Mouse (Mus musculus): ENCODE results near the gene Sgce.
"Not testable (repeated sequence)": the region's sequence is repeated elsewhere in the genome, so short reads cannot be mapped to it uniquely, and the experiment has no call there.

Gene Sgce

DNA sequence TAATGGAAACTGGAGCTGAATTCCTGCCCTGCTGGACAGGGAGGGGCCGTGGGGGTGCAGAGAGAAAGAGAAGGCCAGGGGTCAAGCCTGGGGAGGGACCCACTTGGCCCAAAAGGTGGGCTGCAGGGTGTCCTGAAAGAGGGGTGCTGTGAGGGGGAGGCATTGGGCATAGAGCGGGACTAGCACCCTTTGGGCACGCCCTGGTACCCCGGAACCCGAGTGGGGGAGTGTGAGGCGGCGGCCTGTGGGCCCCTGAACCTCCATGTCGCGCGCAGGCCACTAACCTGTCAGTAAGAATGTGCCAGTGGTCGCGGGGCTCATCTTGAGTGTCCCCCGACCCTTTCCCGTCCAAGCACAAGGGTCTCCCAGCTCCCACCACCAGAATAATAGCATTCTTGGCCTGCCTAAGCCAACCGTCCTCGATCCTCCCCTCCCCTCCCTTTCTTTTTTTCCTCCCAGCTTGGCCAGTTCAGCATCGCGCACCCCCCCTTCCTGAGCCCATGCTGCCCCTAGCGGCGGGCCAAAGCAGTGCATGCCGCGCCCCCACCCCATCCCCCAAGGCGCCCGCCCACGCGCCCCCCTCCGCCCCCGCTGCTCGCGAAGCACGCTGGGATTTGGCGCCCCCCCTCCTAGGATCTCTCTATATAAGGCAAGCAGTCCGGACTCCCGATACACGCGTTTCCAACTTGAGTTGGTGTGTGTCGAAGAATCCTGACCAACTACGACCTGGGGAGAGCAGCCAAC, at the start of gene Sgce, which contains the start of gene Peg10:
Sgce (minus strand) TSS at position 512 of the 744 bp plus-strand sequence.
Peg10 (plus strand) TSS at position 611 of the 744 bp plus-strand sequence.
- peak; percentile 54 for DNase-seq

DNA sequence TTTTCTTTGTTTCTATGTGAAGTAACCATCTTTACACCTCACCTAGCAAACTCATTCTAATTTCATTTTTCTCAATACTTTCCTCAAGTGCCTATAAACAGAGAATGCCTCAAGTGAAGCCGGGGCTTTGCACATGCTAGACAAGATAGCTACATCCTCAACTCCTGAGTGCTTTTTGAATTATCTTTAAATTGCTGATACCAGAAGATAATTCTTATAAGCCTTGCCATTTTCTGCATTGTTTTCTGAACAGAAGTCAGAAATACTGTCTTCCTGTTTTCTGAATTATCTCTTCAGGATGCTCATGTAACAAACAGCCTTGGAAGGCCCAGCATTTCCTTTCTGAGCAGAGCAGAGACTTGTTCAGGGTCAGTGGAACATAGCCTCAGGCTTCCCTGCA, 49.3 kb upstream of the Sgce start:
- DNase-seq: no peak

DNA sequence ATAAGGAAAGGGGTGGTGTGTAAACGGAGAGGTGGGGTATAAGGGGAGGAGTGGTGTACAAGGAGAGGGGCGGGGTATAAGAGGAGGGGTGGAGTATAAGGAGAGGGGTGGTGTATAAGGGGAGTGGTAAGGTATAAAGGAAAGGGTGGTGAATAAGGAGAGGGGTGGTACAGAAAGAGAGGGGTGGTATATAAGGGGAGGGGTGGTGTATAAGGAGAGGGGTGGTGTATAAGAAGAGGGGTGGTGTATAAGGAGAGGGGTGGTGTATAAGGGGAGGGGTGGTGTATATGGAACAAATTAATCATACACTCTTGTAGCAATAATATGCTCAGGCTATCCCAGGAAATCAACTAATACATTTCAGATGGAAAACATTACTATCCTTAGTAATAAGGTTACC, 15.2 kb upstream of the Sgce start:
- no peak for DNase-seq

DNA sequence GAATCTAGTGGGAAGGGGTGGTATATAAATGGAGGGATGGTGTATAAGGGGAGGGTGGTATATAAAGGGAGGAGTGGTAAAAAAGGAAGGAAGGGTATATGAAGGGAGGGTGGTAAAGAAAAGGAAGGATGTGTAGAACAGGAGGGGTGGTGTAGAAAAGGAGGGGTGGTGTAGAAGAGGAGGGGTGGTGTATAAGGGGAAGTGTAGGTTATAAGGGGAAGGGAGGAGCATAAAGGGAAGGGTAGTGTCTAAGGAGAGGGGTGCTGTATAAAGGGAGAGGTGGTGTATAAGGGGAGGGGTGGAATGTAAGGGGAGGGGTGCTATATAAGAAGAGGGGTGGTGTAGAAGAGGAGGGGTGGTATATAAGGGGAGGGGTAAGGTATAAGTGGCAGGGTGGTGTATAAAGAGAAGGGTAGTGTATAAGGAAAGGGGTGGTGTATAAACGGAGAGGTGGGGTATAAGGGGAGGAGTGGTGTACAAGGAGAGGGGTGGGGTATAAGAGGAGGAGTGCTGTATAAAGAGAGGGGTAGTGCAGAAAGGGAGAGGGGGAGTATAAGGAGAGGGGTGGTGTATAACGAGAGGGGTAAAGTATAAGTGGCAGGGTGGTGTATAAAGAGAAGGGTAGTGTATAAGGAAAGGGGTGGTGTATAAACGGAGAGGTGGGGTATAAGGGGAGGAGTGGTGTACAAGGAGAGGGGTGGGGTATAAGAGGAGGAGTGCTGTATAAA, 14.6 kb upstream of the Sgce start:
- DNase-seq: not testable (repeated sequence)

DNA sequence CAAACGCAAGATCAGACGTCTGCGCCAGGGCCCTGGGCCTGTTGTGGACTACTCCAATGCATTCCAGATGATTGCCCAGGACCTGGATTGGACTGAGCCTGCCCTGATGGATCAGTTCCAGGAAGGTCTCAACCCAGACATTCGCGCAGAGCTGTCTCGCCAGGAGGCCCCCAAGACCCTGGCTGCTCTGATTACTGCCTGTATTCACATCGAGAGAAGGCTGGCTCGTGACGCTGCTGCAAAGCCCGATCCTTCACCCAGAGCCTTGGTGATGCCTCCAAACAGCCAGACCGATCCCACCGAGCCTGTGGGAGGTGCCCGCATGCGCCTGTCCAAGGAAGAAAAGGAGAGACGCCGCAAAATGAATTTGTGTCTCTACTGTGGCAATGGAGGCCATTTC, 7.9 kb upstream of the Sgce start:
- DNase-seq: no peak

DNA sequence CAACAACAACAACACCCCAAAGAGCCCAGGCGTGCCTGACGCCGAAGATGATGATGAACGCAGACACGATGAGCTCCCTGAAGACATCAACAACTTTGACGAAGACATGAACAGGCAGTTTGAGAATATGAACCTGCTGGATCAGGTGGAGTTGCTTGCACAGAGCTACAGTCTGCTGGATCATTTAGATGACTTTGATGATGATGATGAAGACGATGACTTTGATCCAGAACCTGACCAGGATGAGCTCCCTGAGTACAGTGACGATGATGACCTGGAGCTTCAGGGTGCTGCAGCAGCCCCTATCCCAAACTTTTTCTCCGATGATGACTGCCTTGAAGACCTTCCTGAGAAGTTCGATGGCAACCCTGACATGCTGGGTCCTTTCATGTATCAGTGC, 7.3 kb upstream of the Sgce start:
- no peak for DNase-seq

DNA sequence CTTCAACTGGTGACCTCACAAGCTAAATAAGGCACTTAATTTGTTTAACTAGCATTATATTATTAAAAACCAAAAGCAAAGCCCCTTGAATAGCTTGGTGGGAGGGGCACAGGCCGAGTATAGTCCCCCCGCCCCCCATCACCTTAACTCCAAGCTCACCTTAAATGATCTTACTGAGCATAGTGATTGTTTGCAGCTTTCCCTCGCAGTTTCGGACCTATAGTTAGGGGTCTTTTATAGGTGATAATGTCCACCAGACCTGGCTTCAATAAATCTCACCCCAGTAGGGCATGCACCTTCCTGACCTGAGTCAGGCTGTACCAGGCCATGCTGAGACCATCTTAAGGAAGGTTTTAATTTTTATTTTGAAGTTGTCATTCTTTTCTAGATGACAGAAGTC, 4.3 kb upstream of the Sgce start:
- DNase-seq: no peak

DNA sequence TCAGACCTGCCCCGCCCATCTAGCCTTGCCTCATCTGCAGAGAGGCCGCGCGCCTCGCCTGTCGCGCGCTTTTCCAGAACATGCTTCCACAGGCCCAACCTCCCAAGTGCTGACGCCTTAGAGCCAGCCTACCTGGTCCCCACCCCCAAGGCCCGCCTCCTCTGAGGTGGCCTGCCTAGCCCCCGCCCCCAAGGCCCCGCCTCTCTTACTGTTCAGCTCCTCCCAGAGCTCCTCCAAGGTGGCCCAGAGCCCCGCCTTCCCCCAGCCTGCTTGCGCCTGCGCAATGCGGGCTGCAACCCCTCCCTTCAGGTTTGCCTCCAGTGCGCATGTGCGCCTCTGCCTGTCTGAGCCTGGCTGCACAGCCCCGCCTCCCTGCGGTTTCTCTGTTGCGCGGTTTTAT, 2.1 kb upstream of the Sgce start:
- DNase-seq: peak; percentile 90

DNA sequence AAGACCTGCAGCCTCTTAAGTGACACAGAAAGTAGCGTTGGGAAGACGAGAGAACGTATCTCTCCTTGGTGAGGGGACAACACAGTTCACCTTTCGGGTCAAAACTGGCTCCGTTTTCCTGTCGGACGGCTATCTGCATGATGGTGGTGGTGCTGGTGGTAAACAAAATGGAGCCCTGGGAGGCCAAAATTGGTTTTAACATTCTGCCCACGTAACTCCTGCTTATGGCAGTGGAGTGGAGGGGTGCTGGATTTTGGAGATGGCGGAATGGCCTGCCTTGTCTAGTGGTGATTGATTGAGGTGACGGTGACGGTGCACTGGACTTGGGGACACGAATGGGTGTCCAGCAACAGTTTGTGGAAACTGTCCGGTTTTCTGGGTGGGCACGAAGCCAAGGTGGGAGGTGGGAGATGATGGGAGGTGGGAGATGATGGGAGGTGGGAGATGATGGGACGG, 1.5 kb upstream of the Sgce start:
- DNase-seq: no peak

DNA sequence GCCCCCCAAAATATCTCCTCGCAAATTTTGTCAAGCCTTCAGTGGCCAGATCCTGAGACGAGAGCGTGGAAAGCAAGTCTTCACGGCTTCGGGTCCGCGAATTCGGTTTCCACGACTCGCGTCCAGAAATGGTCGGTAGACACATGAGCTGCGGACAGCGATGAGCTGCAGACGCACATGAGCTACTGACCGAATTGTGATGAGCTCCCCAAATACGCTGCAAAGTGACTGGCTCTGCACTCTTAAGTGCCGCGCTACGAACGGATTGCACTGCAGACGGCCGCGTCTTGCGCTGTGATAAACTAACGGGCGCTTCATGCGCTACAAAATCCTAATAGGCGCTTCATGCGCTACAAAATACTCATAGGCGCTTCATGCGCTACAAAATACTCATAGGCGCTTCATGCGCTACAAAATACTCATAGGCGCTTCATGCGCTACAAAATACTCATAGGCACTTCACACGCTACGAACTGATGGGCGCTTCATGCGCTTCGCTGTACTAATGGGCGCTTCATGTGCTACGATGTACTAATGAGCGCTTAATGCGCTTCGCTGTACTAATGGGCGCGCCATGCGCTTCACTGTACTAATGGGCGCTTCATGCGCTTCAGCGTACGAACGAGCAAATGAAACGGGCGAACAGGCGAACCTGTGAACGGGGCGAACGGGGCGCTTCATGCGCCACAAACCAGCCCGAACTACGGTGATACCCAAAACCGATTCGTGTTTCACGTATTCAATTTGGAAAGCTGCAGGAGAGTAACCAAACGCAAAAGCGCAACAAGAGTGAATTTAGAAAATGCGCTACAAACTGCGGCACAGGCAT, 884 bp upstream of the Sgce start:
- peak; percentile 44 for DNase-seq

DNA sequence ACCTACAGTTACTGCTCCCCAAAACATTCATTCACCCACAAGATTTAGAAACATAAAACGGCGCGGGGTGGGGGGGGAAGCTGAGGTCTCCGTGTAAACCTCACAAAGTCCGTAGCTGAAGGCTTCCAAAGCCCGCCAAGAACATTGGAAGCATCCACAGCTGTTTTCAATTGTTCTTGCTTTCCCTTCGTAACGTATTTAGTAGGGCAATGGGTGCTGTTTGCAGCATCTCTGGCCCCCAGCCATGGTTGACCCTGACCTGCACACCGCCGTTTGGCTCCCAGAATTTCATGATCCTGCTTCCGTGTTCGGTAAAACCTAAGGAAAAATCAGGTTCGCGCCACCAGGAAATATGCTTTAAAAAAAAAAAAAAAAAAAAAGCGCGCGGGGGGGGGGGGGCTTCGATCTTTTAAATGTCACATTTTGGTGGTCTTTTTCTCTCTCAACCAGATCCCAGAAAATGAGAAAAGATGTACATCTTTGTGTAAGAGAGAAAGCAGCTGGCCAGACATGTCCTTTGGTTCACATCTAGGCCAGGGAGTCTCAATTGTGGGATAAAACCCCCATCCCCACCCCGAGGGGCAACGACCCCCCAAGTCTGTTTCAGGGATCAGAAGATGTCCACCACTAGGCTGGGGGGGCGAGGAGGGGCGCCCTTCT, 841 bp downstream of the Sgce start:
- DNase-seq: no peak

DNA sequence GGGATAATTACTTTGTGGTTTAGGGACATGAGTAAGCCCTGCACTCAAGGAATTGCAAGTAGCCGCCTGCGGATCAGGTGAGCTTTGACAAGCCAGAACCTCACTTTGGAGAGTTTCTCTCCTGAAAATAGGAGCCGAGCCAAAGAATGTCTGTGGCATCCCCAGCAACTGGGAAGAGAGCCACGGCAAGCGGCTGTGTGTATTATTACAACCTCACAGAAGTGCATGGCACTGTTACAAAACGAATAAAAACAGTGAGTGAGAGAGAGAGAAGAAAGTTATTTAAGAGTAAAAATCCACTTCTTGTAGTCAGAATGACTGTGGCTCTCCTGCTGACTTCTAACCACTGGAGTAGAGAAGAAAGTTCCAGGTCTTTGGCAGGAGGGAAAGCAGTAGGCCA, 6.5 kb downstream of the Sgce start:
- no peak for DNase-seq

DNA sequence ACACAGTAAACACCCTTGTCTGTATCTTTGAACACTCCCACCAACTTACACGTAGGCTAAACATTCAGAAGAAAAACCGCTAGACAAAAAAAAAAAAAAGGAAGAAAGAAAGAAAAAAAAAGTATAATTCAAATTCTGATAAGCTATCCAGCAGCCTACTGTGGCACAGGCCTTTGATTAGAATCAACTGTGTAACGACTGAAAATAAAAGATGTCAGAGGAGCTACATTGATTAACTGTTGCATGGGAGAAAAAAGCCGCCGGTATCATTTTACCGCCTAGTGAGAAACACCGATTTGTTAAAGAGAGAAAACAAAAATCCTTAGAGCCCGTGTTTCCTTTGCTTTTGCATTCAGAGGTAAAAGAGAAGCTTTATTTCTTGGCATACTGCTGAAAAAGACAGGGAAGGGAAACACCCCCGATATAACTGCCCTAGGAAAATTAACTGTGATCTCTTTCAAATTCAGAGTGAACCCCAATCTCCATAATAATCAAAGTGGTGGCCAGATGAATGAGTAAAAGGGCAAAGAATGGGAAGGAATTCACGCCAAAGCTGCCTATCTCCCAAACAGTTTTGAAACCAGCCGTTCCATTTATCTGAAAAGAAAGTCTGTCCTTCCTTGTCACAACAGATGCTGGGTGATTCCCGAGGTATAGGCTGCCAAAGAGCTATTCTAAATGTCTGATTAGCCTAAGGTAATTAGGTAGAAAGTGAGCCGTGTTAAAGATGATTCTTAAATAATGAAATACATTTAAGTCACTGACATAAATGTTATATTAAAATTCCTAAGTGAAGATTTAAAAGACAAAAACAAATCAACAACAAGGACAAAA, 7.3 kb downstream of the Sgce start:
- no peak for DNase-seq

DNA sequence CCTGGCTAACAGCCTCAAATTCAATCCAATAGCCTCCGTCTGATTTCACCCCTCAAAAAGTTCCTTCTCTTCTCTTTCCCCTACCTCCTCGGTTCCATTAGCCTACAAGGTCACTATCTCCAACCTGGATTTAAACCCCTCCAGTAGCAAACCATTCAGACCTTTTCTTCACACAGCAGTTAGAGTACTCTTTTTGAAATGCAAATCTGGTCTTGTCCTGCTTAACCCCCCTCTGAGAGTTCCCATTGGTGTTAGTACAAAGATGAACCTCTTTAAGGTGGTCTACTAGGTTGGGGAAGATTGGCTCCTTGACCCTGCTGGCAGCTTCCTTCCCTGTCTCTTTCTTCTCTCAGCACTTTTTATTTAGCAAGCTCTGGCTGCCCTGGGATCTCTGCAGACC, 8.3 kb downstream of the Sgce start:
- no peak for DNase-seq

DNA sequence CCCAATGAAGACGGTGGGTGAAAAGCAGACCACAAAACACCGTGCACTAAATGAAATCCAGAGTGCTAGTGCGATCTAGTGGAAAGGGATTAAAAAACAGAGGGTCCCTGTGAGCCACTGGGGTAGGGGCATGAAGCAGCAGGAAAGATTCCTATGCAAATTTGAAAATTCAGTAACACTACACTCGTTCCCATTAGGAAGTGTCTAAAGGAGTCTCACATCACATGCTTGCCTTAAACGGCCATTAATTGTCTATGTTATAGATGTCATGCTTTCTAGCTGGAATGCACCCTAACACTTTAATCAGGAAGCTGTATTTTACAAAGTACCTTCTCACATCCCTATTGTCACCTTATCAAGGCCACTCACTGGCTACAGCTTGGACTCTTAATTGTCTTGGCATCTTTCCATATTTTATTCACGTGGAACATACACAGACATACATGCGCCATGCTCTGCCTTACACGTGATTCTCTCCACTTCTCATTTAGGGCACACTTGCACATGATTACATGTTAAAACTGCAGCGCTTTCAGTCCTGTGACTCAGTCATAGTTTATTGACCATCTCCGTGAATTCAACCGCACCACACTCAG, 8.9 kb downstream of the Sgce start:
- DNase-seq: no peak

DNA sequence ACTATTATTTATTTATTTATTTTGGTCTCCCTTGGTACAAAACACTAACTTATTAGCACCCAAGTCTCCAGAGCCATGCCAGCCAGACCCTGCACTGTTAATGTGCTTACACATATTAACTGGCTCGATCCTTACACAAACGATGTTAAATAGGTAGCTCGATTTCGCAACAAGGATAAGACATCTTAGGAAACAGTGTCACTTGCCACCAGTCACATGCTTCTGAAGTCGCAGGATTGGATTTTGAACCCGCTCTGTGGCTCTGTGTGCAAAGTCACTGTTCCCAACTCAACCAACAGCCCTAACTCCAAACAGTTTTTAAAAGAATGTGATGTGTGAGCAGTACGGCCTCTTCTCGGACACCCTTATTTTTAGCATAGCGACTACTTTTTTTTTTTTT, 10.6 kb downstream of the Sgce start:
- no peak for DNase-seq

DNA sequence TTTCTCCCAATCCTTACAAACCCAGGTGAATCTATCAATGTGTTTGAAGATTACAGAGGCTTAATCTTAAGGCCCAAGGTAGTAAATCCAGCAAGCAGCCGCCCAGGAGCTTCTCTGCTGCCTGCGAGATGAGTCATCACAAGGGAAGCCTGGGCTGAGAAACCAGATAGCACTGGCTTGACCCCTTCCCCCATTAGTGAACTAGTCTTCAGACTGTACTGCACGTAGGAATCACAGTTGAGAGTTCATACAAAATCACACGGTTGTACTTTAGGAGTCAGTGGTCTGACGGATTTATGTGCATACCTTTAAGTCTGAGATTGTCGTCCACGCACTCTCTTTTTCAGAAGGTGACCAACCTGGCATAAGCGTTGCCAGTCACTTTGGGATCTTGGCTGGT, 13.8 kb downstream of the Sgce start:
- DNase-seq: no peak

DNA sequence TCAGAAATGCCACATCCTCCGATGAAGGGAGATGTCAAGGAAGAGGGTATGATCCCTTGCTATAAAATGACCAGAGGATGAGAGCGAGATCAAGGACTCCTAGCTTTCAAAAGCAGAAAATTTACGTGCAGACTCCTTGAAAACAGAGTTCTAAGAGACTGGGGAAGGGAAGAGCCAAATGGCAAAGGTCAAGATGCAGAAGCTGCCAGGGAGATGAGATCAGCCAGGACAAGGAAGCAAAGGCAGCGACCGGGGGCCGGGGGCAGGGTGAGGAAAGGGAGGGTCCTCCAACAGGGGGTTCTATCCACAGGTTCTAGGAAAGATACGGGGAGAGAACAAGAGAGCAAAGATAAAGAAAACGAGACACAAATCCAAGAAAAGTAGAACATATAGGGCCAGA, 15.3 kb downstream of the Sgce start:
- no peak for DNase-seq

DNA sequence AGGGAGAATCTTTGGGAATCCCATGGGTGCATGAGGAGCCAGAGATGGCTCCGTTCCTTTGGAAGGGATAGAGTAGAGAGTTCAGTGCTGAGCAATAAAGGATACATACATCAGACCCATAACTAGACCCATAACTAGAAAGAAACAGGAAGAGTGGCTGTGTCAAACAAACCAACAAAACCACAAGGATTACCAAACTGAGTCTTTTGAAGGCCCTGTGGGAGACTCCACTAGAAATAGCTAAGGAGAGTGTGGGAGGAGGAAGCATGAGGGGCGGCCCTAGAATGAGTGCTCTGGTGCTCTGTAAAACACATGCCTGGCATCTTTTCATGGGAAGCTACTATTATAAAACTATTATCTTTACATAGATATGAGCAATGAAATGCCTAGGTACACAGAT, 18.7 kb downstream of the Sgce start:
- DNase-seq: no peak

DNA sequence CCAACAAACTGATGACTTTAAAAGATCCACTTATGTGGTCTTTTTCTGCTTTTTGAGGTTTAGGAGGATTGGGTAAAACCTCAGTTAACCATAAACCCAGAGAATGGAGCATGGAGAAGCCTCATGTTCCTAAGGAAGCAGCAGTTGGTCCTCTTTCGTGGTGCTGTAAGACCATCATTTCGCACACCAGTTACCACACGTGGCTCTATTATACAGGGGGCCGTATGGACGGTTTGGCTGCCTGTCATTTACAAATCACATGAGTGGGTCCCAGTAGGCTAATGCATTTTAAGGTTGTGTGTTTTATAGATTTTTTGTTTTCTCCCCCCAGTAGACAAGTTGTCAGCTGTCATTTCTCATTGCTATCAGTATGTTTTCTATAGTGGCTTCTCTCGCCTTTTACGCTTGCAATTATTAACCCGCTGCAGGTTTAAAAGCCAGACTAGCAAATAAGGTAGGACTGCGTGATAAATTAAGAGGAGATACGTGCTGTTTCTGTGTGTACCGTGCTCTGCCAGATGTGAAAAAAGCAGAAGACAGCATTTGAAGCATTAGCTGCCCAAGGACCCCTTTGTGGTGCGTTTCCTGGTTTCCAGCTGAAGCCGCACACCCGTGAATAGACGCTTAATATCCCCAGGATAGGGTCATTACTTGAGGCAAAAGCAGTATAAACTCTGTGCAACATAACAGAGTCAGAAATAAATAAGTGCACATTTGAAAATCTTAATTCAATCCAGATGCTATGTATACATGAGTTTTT, 22.8 kb downstream of the Sgce start:
- no peak for DNase-seq

DNA sequence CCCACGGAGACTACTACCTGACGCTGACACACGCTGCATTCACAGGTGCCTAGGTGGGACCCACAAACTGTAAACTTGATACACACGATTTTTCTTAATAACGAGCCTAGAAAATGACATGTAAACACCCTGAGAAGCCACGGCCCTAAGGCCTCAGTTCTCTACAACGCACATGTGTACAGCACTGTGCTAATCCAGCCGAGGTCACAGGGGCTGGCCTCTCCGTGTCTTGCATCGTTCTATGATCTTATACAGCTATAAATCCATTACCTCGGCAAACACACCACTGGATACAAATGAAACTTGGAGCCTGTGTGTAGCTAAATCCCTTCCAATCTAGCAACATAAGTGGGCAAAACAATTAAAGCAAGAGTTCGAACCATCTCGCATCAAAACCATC, 24.3 kb downstream of the Sgce start:
- no peak for DNase-seq
